Mouse (Mus musculus) T-helper 17 cell (primary cell): Measurements from ENCODE around the gene Pycr1.

Source experiments
- in situ Hi-C, 2 experiments: fragments of 300-600 bp; cut with MboI, MseI; formaldehyde crosslinking; loops; 1 replicate in 1 of 2; 2 replicates in 1 of 2; pipeline ENCODE4 v1.15.1; 2025; ENCODE audit warnings: high pct_unique_total_duplicates in 2 of 2

The Pycr1 gene

DNA sequence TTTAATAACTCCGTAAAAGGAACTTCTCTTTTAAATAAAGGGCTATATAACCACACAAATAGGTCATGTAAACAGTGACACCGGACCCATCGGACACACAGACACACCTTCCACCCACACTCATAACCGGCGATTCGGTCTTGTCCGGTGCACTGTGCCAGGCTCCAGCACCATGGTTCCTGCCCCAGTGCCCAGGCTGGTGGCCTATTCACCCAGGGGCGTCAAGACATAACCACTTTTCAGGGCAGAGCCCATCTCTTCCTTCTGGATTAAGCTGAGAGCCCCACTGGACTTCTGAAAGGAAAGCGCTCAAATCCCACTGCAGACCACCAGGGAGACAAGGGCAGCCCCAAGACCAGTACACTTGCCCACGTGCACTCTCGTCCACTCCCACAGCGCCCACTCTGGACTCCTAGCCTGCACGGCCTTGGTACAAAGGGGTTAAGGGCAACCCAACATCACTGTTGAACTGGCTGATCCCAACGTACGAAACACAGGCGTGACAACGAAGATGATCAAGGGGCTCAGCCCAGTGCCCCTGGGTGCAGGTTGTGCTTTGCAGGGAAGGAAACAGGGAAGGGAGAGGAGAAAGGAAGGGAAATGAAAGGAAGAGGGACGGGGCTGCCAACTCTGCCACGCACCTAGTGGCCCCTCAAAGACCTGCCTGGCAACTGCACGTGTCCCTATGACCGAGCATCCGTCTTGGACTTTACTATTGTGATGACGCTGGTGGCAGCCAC, 14.8 kb downstream of the Pycr1 start:
- in situ Hi-C loops = loop anchor here in 1 of 2 experiments (5.0 kb wide), 1 partner anchor 84 kb away; the partner anchor contains the start of genes Cenpx and Lrrc45

- in situ Hi-C loops = loop anchor here in 1 of 2 experiments (5.0 kb wide), 1 partner anchor 85 kb away; the partner anchor contains the start of genes Cenpx and Lrrc45
Measured at GRCm38 (mm10) chr11:120627468-120628300, 15.9 kb downstream of the Pycr1 start.

DNA sequence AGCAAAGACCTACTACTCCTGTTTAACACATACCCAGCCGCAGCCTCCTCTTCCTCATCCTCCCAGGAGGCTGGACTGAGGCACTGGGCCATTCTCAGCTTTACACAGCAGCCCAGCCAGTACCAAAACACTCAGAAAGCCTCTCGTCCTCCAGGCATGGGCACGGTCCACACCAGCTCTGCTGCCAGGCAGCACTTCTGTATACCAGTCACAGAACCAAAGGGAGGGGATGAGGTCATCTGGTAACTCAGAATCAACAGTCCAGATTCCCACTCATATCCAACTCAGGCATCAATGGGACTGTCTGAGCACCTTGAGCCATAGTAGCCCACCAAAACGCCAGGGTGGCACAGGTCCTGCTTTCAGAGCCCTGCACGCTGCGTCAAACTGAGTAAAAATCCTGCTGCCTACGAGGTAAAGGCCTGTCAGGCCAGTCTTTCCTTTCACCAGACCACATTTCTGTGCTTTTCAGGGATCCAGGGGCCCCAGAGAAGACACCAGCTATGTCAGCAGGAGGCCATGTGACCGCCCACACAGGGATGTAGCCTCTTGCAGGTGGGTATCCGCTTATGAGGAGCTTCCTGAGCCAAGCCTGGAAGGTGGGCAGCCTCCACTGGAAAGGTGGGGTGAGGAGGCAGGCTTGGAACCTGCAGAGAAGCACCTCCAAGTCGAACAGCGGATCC, 16.6 kb downstream of the Pycr1 start:
- in situ Hi-C loops = loop anchor here in 1 of 2 experiments (5.0 kb wide), 1 partner anchor 85 kb away; the partner anchor contains the start of genes Cenpx and Lrrc45

- in situ Hi-C loops = loop anchor here in 1 of 2 experiments (5.0 kb wide), 1 partner anchor 87 kb away; the partner anchor contains the start of genes Cenpx and Lrrc45
Measured at GRCm38 (mm10) chr11:120625152-120625775, 18.3 kb downstream of the Pycr1 start, which contains the start of gene Sirt7. Gene Sirt7, minus strand, starts transcription at chr11:120625240.

DNA sequence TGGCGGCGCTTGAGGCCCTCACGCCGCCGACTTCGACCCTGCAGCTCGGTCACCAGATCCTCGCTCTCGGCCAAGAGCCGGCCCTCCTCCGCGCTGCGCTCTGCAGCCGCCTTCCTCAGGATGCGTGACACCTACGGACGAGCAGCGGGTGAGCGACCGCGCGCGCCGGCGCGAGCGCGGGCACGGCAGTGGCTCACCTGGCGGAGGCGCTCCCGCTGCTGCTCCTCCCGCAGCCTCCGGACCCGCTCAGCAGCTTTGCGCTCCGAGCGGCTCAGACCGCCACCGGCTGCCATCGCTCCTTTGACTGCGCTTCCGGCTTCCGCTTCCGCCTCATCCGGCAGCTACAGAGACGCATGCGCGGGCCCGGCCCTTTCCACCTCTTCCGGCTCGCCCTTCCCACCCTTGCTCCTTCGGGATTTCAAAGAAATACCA, 18.9 kb downstream of the Pycr1 start:
- in situ Hi-C loops = loop anchor here in 1 of 2 experiments (5.0 kb wide), 1 partner anchor 88 kb away; the partner anchor contains the start of genes Cenpx and Lrrc45

GRCm38 (mm10) chr11:120623961-120624679, 19.4 kb downstream of the Pycr1 start:
- in situ Hi-C loops = no loop called here

DNA sequence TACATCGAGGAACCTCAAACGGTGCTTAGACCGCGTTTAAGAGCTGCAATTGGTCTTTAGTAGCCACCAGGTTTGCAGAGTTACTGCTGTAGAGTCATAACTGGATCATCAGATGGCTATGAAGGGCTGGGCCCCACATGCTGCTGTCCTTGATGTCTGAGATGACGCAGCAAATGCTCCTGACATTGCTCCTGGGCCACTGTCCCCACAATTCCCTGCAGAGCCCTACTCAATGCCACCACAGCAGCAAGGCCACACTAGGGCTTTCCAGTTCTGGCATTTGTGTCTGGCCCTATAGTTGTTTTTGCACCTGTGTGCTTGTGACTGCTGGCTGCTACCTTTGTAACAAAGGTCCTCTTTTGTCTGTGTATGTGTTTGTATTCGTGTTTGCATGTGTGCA, 20.8 kb downstream of the Pycr1 start:
- in situ Hi-C loops = no loop called here

GRCm38 (mm10) chr11:120620195-120620594, 23.4 kb downstream of the Pycr1 start:
- in situ Hi-C loops = no loop called here

- in situ Hi-C loops = no loop called here
Measured at GRCm38 (mm10) chr11:120618619-120619535, 24.7 kb downstream of the Pycr1 start.

GRCm38 (mm10) chr11:120617519-120618112, 26.0 kb downstream of the Pycr1 start, which contains the start of gene Pcyt2:
Gene Pcyt2, minus strand, starts transcription at chr11:120617936.
- in situ Hi-C loops = no loop called here

- in situ Hi-C loops = no loop called here
Measured at GRCm38 (mm10) chr11:120616617-120617294, 26.8 kb downstream of the Pycr1 start.

- in situ Hi-C loops = no loop called here
Measured at GRCm38 (mm10) chr11:120615606-120616203, 27.9 kb downstream of the Pycr1 start.

DNA sequence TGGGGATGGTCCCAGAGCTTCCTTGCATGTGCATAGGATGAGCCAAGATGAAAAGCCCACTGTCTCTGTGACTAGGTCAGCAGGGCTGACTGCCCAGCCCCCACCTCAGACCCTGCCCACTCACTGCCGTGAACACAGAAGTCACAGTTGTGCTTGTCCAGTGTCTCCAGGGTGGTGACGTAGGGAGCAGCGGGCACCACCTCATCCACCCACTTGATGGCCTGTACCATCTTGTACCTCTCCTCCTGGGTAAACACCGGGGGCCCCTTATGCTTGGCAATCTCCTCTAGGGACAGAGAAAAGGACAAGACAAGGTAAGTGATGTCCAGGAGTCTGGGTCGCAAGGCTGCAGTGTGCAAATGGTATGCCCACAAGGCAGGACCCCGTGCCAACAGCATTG, 28.4 kb downstream of the Pycr1 start:
- in situ Hi-C loops = no loop called here

- in situ Hi-C loops = no loop called here
Measured at GRCm38 (mm10) chr11:120613976-120614375, 29.6 kb downstream of the Pycr1 start.

GRCm38 (mm10) chr11:120613481-120613972, 30.0 kb downstream of the Pycr1 start:
- in situ Hi-C loops = no loop called here

DNA sequence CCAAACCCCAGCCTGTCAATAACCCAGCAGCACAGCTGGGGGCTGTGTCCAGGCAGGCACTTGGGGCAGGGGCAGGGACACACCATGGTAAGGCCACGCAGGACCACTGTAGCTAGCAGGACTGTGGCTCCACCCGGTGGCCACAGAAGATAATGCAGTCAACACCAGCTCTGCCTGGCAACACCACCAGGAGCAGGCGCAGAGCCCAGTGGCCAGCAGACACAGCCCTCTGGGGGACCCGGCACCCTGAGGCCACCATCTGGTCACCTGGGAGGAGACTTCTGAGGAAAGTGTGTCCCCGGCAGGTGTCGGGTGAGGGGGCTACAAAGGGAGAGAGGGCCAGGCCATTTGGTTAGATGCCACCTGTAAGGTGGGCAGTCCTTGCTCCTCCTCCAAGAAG, 30.8 kb downstream of the Pycr1 start:
- in situ Hi-C loops = no loop called here

DNA sequence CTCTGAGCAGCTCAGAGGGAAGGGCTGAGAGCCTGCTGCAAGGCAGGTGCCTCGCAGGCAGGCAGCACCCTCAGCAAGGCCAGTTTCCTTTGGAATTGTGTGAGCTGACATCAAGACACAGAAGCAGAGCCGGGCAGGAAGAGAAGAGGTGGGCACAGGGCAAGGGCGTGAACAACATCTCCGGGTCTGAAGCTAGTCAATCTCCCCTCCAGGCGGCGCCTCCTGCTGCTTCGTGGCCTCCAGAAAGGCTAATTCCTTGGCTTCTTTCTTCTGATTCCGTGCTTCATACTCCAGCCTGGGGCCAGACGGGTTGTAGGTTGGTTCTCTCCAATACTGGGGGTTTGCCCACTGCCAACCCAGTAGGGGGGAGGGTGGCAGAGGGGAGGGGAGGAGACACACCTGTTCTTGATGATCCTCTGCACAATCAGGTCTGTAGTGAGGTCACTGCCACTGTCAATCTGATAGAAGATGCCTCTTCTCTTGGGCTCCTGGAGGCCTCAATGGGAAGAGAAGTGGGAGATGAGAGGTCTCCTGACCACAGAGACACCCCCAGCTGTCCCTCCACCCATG, 33.0 kb downstream of the Pycr1 start:
- in situ Hi-C loops = no loop called here
